Mouse (Mus musculus) megakaryocyte progenitor cell, adult 5-6 weeks (primary cell): Measurements from ENCODE around the gene Gbp9. TPM values are rescaled to one million over a fixed set of nuclear protein-coding genes. Genes with fewer than 3 reads are reported as not detected.

ENCODE experiments used
- ATAC-seq: replicated peaks from 2 replicates; pipeline ENCODE4 v1.8.0; 2016; ENCODE audit warnings: mild to moderate bottlenecking, moderate TSS enrichment, inconsistent platforms; ENCODE audit not compliant: poor library complexity
- total RNA-seq, 2 experiments: library from RNA; stranded (forward) in 1 of 2; stranded (reverse) in 1 of 2; fragments of 157-497, 149-512 nt in 1 of 2; fragments of 200-1000 nt in 1 of 2; gene quantifications; 2 replicates each; pipeline versions ENCODE4 v1.2.3 to v1.2.4; 2015 to 2017

Gene Gbp9
- total RNA-seq, 2 experiments from 2014 or later = 0.08 to 0.15 TPM

DNA sequence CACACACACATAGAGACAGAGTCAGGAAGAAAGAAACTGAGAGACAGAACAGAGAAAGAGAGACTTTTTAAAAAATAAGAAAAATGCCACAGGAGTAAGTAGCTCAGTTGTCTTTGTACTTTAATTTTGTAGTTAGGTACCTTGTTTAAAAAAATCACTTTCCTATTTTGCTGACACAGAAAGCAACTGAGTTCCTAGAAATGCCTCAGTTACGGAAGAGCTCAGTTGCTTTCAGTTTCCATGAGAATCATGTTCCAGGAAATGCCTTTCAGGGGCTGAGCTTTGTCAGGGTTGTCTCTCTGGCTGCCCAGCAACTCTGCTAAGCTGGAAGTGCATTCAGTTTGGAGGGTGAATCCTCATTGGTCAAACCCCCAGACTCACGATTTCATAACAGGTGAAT is 76.9 kb downstream of the Gbp9 start:
- ATAC-seq = 0 out of 2 replicates have a peak, but pooled peaks have one; percentile 23

GRCm38 (mm10) chr5:105060224-105060623 is 79.1 kb downstream of the Gbp9 start:
- ATAC-seq = no peak

GRCm38 (mm10) chr5:105055279-105055678 is 84.1 kb downstream of the Gbp9 start:
- ATAC-seq = no peak

DNA sequence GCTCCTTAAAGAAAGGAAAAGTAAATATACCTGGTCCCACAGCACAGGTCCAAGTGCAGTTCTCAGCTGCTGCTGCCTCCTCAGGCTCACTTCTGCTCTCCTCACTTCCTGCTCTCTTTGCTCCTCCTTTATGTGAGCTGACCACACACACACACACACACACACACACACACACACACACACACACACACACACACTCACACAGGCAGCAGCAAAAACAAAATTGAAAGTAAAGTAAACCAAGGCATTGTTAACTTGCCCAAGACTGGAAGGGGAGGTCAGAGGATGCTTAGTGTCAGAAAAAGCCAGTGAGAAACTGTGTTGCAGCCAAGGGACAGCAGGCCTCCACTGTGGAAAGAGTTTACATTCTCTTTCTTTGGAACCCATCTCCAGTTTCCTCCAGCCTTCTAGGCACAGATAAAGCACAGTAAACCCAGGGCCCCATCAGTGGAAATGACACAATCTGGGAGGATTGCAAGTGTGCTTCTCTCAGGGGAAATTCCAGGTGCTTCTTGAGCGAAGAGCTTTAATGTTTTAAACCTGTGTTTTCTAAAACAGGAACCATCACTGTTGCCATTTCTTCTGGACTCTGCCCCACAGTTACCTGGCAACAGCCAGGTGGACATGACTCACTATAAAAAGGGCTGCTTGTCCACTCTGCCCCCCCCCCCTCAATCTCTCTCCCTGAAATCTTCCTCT is 85.7 kb downstream of the Gbp9 start:
- peak; percentile 60 for ATAC-seq

DNA sequence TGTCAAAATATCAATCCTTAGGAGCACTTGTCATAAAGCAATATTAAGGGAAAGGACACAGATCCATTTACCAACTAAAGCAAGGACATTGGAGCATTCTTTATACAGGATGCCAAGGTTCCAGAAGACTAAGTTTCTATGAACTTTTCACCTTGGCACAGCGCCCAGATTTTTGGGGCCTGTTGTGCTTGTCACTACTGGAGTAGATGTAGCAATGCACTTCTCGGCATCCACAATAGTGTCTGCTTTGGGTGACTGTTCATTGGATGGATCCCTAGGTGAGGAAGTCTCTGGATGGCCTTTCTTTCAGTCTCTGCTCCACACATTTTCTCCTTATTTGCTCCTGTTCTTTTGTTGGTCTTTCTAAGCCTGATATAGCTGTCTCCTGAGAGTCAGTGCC is 107.0 kb downstream of the Gbp9 start:
- ATAC-seq = no peak

Other genes with a start within 250 kb of the Gbp9 start
- 0.42 and 0.83 TPM in 2 replicates for gene Abcg3, start 156.8 kb downstream of the Gbp9 start, total RNA-seq (2015)
- gene Abcg3, start 156.8 kb downstream of the Gbp9 start, total RNA-seq (2017) = 0.61 and 1.4 TPM in 2 replicates
- gene Gbp8, start within 50 bp of the Gbp9 start, total RNA-seq (2015) = 0.78 TPM in 1 of 2 replicates, not detected in the other
- 0.14 and 0.46 TPM in 2 replicates for gene Gbp8, start within 50 bp of the Gbp9 start, total RNA-seq (2017)
- gene Gbp4, start within 50 bp of the Gbp9 start, total RNA-seq (2015) = 0.12 and 0.15 TPM in 2 replicates
- gene Gbp4, start within 50 bp of the Gbp9 start, total RNA-seq (2017) = 0.08 TPM in 1 of 2 replicates, not detected in the other
- gene Gbp10, start 100.0 kb upstream of the Gbp9 start, total RNA-seq (2015) = not detected in 2 replicates
- gene Gbp10, start 100.0 kb upstream of the Gbp9 start, total RNA-seq (2017) = 0.75 TPM in 1 of 2 replicates, not detected in the other
- 0.32 TPM in 1 of 2 replicates, not detected in the other for gene Gm43302, start 154.2 kb upstream of the Gbp9 start, total RNA-seq (2015)
- 0.20 TPM in 1 of 2 replicates, not detected in the other for gene Gm43302, start 154.2 kb upstream of the Gbp9 start, total RNA-seq (2017)
- gene Gbp6, start 154.2 kb upstream of the Gbp9 start, total RNA-seq (2015) = 0.07 and 0.15 TPM in 2 replicates
- 0.64 and 0.75 TPM in 2 replicates for gene Gbp6, start 154.2 kb upstream of the Gbp9 start, total RNA-seq (2017)